Mouse (Mus musculus) heart, embryonic 14.5 days (tissue): Measurements from ENCODE around the gene Bicral. TPM values are rescaled to one million over a fixed set of nuclear protein-coding genes. Genes with fewer than 3 reads are reported as not detected.

Source experiments
- ATAC-seq: fragments of 200-750 bp; cut with Nextera tagmentation; 2 replicates; pipeline ENCODE4 v1.8.0; 2017; ENCODE audit warnings: low read depth, moderate TSS enrichment; ENCODE audit not compliant: insufficient number of reproducible peaks, insufficient read depth, low FRiP score
- H3K27ac ChIP-seq, 2 experiments: fragments of 200-500 bp in 1 of 2; fragments of 300-500 bp in 1 of 2; sonication (generic) in 1 of 2; replicated peaks in 1 of 2; 2 replicates each; pipeline ENCODE4 v1.5.1; 2012 to 2014; ENCODE audit warnings: low read depth in 2 of 2, low read length in 2 of 2, control low read depth in 1 of 2, mild to moderate bottlenecking in 1 of 2, mixed read lengths in 1 of 2; ENCODE audit not compliant: control insufficient read depth in 1 of 2, insufficient read depth in 1 of 2
- H3K27me3 ChIP-seq: fragments of 300-500 bp; sonication (generic); 2 replicates; pipeline ENCODE4 v1.6.1; 2014; ENCODE audit warnings: mild to moderate bottlenecking, low read length, control low read depth; ENCODE audit not compliant: control insufficient read depth, insufficient read depth
- H3K36me3 ChIP-seq: fragments of 300-500 bp; sonication (generic); 2 replicates; pipeline ENCODE4 v1.6.1; 2014; ENCODE audit warnings: mild to moderate bottlenecking, control low read depth, low read length, mixed read lengths; ENCODE audit not compliant: control insufficient read depth, insufficient read depth
- H3K4me1 ChIP-seq, 2 experiments: fragments of 200-500 bp in 1 of 2; fragments of 300-500 bp in 1 of 2; sonication (generic) in 1 of 2; 2 replicates each; pipeline ENCODE4 v1.6.1; 2012 to 2014; ENCODE audit warnings: low read length in 2 of 2, control low read depth in 1 of 2, mixed read lengths in 1 of 2; ENCODE audit not compliant: control insufficient read depth in 2 of 2, insufficient read depth in 2 of 2
- H3K4me2 ChIP-seq: fragments of 300-500 bp; sonication (generic); 2 replicates; pipeline ENCODE4 v1.6.1; 2014; ENCODE audit warnings: mild to moderate bottlenecking, low read length
- H3K4me3 ChIP-seq, 2 experiments: fragments of 200-500 bp in 1 of 2; fragments of 300-500 bp in 1 of 2; sonication (generic) in 1 of 2; 2 replicates each; pipeline ENCODE4 v1.5.1; 2012 to 2014; ENCODE audit warnings: low read length in 2 of 2, mild to moderate bottlenecking in 2 of 2, control low read depth in 1 of 2, low read depth in 1 of 2, moderate library complexity in 1 of 2; ENCODE audit not compliant: control insufficient read depth in 1 of 2, insufficient read depth in 1 of 2
- H3K9ac ChIP-seq: fragments of 300-500 bp; sonication (generic); 2 replicates; pipeline ENCODE4 v1.6.1; 2014; ENCODE audit warnings: mild to moderate bottlenecking, low read length
- H3K9me3 ChIP-seq: fragments of 300-500 bp; sonication (generic); 2 replicates; pipeline ENCODE4 v1.6.1; 2016; ENCODE audit warnings: low read length, control low read depth; ENCODE audit not compliant: control insufficient read depth
- WGBS: fragments of 180-500 bp; shearing (Covaris S2); extraction: QIAGEN DNeasy Blood & Tissue Kit; methylation state at CpG from one replicate; pipeline ENCODE4 v1.1.7; 2014; 5-methylcytosine and 5-hydroxymethylcytosine counted together
- polyA plus RNA-seq: library from polyadenylated mRNA; unstranded; fragments of >200 nt; fragmentation: Nextera tagmentation; extraction: Ambion mirVana; gene quantifications from 2 replicates; pipeline ENCODE4 v1.2.1, GENCODE M21; 2014

The Bicral gene
- polyA plus RNA-seq, 1 experiment from 2014 or later: 6.4 TPM

DNA sequence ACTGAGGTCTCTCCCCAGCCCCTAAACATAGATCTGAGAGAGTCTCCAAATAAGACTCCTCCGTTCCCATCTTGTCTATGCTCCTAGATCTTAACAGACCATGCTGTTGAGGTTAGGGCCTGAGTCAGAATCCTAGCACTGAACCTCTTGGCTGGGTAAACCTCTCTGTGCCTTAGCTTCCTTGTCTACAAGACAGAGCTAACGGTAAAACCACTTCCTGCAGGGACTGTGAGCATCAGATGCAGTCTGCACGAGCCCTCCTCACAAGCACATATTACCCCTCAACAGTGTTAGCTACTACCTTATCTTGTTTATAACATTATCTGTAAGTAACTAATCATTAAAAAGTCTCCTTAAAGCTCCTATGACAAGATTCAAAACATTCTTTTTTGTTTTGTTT is 29.3 kb downstream of the Bicral start:
- H3K9me3 ChIP-seq: no peaks in the 10 kb centered on the region
- WGBS: 90% methylated on average over 3 of the region's 3 CpGs
- peaks cover 42% of the 10 kb centered on the region for H3K36me3 ChIP-seq
- no peak overlapping the region for H3K27ac ChIP-seq
- no peak overlapping the region for H3K4me3 ChIP-seq
- peaks cover 0 to 2% of the 10 kb centered on the region in 2 experiments; a peak in 1 of 4 replicates for H3K4me1 ChIP-seq
- H3K4me2 ChIP-seq: no peak overlapping the region
- no peak overlapping the region for H3K9ac ChIP-seq
- no peaks in the 10 kb centered on the region for H3K27me3 ChIP-seq
- ATAC-seq: no peak

DNA sequence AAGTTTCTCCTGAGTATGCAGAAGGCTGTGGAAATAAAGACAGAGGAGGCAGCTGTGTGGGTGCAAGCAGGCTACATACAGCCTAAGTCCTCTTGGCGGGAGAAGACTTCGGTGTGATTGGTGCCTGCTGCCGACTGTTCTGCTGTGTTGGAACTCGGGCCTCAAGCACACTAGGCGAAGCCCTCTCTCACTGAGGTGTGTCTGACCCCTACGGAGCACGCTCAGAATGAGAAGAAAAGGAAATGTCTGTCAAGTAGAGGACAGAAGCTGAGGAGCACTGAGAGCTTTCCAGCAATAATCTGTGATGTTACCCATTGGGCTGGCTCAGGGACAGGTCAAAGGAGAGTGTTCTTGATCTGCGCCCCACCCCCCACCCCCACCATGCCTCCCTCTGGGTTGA is 35.2 kb downstream of the Bicral start:
- ATAC-seq: no peak
- Histone ChIP-seq H3K27me3 (no peaks in the 10 kb centered on the region), H3K9ac (no peak overlapping the region), H3K27ac (no peak overlapping the region), H3K4me1 (peaks cover 0 to 6% of the 10 kb centered on the region in 2 experiments; a peak in 1 of 4 replicates), H3K4me3 (no peak overlapping the region), H3K4me2 (no peak overlapping the region), H3K36me3 (peaks cover 67% of the 10 kb centered on the region), H3K9me3 (no peaks in the 10 kb centered on the region)
- 89% methylated on average over 8 of the region's 8 CpGs for WGBS

DNA sequence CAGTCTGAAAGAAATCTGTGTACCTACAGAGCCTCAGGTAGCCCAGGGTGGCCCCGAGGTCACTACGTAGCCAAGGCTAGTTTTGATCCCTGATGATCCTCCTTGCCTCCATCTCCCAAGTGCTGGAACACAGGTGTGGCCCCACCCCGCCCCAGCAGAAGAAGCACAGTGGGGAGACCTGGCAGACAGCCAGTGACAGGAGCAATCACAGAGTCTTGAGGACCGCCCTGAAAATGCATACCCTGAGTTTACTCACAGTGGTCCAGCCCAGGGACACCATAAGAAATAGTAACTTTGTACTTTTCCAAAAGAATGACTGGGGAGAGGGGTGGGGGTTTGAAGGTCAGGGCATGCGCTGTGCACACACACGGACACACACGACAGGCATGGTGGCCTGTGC is 37.7 kb downstream of the Bicral start:
- Histone ChIP-seq H3K9ac (no peak overlapping the region), H3K27me3 (no peaks in the 10 kb centered on the region), H3K4me2 (no peak overlapping the region), H3K4me3 (no peak overlapping the region), H3K36me3 (peaks cover 65% of the 10 kb centered on the region), H3K9me3 (no peaks in the 10 kb centered on the region), H3K4me1 (peaks cover 0 to 6% of the 10 kb centered on the region in 2 experiments; a peak in 1 of 4 replicates), H3K27ac (no peak overlapping the region)
- WGBS: 96% methylated on average over 7 of the region's 7 CpGs
- no peak for ATAC-seq

DNA sequence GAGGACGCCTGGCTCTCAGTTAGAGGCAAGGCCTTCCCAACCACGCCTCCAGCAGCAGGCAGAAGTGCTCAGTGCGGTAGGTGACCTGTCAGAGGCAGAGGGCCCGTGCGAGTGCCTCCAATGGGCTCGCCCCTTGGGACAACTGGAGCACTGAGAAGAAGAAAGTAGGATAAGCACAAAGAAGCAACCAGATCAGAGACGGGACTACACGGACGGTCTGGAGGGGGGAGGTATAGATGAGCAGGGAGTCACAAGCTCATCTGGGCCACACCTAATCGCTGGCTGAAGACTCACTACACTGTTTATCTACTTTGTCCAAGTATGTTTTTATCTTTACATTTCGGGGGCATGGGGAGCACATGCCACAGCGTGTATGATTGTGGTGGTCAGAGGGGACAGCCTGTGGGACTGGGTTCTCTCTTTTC is 40.5 kb downstream of the Bicral start:
- peaks cover 55% of the 10 kb centered on the region for H3K36me3 ChIP-seq
- 85% methylated on average over 12 of the region's 12 CpGs for WGBS
- no peak for ATAC-seq
- H3K4me2 ChIP-seq: no peak overlapping the region
- no peaks in the 10 kb centered on the region for H3K27me3 ChIP-seq
- H3K9ac ChIP-seq: no peak overlapping the region
- no peak overlapping the region for H3K27ac ChIP-seq
- no peak overlapping the region for H3K4me3 ChIP-seq
- no peaks in the 10 kb centered on the region for H3K9me3 ChIP-seq
- H3K4me1 ChIP-seq: peaks cover 0 to 6% of the 10 kb centered on the region in 2 experiments; a peak in 1 of 4 replicates

DNA sequence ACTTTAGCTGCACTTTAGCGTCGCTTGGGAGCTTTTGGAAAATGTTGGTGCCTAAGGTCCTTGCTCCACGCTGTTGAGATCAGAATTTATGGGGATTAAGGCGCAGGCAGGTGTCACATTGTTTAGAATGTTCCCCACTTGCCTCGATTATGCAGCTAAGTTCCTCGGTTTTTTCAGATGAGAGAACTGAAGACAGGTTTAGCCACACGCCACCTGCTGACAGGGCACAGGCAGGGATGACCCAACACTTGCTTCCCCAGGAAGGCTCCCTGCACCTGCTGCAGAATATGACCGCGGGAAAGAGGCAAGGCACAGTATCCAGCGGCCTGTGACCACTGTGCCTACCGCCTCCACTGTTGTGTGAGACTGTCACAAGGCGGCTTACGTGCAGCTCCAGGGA is 42.0 kb downstream of the Bicral start:
- no peak for ATAC-seq
- Histone ChIP-seq H3K4me2 (no peak overlapping the region), H3K36me3 (peaks cover 59% of the 10 kb centered on the region), H3K27ac (no peak overlapping the region), H3K4me3 (no peak overlapping the region), H3K27me3 (no peaks in the 10 kb centered on the region), H3K4me1 (peaks cover 0 to 6% of the 10 kb centered on the region in 2 experiments; a peak in 1 of 4 replicates), H3K9me3 (no peaks in the 10 kb centered on the region), H3K9ac (no peak overlapping the region)
- 83% methylated on average over 13 of the region's 13 CpGs for WGBS

DNA sequence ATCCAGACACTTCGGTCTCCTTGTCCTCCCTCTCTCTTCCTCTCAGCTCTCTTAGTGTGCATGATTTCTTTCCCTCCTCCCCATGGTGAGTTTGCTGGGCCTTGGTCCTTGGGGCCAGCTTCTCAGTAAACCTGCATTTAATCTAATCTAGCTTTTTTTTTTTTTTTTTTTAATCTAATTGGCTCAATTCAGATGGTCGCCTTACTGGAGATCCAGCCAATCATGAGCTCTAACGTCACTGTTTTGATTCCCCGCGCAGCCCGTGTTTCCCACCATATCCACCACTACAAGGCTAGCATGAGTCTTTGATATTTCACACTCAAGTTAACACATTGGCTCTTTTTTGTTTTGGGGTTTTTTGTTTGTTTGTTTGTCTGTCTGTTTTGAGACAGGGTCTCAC is 43.8 kb downstream of the Bicral start:
- Histone ChIP-seq H3K4me3 (no peak overlapping the region), H3K27ac (no peak overlapping the region), H3K4me2 (no peak overlapping the region), H3K36me3 (peaks cover 59% of the 10 kb centered on the region), H3K9me3 (no peaks in the 10 kb centered on the region), H3K4me1 (peaks cover 0 to 8% of the 10 kb centered on the region in 2 experiments; a peak in 1 of 4 replicates), H3K9ac (no peak overlapping the region), H3K27me3 (no peaks in the 10 kb centered on the region)
- no peak for ATAC-seq
- WGBS: 91% methylated on average over 6 of the region's 6 CpGs

DNA sequence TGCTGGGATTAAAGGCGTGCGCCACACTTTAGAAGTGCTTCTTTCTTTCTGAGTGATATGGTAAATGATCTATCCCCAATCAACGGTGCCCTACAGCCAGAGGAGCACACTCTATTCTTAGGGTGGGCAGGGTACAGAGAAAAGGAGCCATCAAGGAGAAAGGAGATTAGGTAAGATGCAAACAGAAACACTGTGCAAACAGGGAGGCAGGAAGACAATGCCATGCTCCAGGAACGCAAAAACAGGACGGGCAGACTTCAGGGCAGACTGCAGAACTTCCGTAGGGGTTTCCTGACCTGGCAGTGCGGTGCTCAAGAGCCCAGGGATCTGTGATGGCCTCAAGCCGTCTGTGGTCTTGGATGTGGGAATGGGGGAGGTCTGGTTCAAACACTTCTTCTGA is 44.6 kb downstream of the Bicral start:
- peaks cover 2 to 7% of the 10 kb centered on the region in 2 experiments; a peak in 2 of 4 replicates for H3K4me1 ChIP-seq
- ATAC-seq: no peak
- H3K4me3 ChIP-seq: no peak overlapping the region
- WGBS: 73% methylated on average over 8 of the region's 8 CpGs
- peaks cover 61% of the 10 kb centered on the region for H3K36me3 ChIP-seq
- H3K9ac ChIP-seq: no peak overlapping the region
- H3K4me2 ChIP-seq: no peak overlapping the region
- H3K27ac ChIP-seq: no peak overlapping the region
- H3K27me3 ChIP-seq: no peaks in the 10 kb centered on the region
- no peaks in the 10 kb centered on the region for H3K9me3 ChIP-seq

DNA sequence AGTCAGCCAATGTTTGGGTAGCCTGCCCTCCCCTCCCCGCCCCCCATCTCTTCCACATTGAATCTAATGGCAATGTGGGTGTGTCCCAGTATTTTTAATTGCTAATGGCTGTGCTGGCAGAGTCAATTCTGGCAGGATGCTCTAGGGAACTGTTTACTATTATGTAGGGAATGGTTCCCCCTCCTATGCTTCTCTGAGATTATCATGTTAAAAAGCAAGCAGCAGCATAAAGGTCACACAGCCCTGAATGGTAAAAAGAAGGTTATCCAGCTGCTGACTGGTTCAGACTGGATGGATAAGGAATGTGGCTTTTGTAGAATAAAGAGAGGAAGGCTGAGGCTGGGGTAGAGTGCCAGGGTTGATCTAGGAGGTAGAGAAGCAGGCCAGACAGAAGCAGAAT is 45.8 kb downstream of the Bicral start:
- WGBS: 87% methylated on average over 1 of the region's 1 CpGs

More for the DNA sequence above, 45.8 kb downstream of the Bicral start:
- peaks cover 2 to 7% of the 10 kb centered on the region in 2 experiments; a peak in 1 of 4 replicates for H3K4me1 ChIP-seq
- ATAC-seq: no peak
- no peak overlapping the region for H3K27ac ChIP-seq
- no peaks in the 10 kb centered on the region for H3K27me3 ChIP-seq
- H3K36me3 ChIP-seq: peaks cover 70% of the 10 kb centered on the region
- H3K9ac ChIP-seq: no peak overlapping the region
- H3K4me2 ChIP-seq: no peak overlapping the region
- H3K9me3 ChIP-seq: no peaks in the 10 kb centered on the region
- no peak overlapping the region for H3K4me3 ChIP-seq
